Mouse (Mus musculus): Measurements from ENCODE around the gene Tom1.

Tom1 gene

DNA sequence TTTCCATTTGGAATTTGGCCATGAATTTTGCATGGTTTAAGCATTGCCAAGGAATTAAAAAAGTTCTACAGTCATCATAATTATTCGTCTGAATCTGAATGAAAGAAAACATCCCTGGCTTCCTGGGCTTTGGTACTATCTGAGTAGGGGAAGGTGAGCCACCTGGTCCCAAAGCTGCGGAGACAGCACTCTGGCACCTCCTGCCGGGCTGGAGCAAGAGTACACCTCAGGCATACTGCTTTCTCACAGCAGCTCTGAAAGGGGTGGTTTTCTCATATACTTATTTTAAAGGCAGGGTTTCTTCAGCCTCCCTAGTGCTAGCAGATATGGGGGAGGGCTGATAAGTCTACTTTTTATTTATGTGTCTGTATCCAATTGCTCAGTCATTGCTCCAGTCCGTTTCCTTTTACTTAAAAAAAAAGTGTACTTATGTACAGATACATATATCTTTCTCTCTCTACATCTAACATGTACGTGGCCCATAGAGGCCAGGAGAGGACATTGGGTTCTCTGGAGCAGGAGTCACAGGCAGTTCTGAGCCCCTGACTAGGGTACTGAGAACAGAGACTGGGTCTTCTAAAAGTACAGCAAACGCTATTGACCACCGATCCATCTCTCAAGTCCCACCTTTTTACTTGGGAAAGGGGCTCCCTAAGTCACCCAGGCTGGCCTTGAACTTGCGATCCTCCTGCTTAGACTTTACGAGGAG, 75.2 kb downstream of the Tom1 start:
- H3K4me3 ChIP-seq (replicated peaks; ENCODE audit: low read length): peak overlapping the region; percentile 99
- H3K4me1 ChIP-seq (replicated peaks; ENCODE audit: low read depth, low read length): peaks cover 63% of the 10 kb centered on the region
- peak; percentile 75 for TF ChIP-seq CTCF (conservative IDR thresholded peaks at IDR 0.05; ENCODE audit: low read length)
- no peak for TF ChIP-seq POU5F1 (IDR thresholded peaks at IDR 0.05; ENCODE audit: borderline replicate concordance, low read length)
- no peaks in the 10 kb centered on the region for H3K9me3 ChIP-seq (ENCODE audit: low read length)
- H3K27me3 ChIP-seq (ENCODE audit: insufficient read depth, low read length): no peaks in the 10 kb centered on the region
- H3K36me3 ChIP-seq (ENCODE audit: insufficient read depth, low read length): peaks cover 39% of the 10 kb centered on the region

DNA sequence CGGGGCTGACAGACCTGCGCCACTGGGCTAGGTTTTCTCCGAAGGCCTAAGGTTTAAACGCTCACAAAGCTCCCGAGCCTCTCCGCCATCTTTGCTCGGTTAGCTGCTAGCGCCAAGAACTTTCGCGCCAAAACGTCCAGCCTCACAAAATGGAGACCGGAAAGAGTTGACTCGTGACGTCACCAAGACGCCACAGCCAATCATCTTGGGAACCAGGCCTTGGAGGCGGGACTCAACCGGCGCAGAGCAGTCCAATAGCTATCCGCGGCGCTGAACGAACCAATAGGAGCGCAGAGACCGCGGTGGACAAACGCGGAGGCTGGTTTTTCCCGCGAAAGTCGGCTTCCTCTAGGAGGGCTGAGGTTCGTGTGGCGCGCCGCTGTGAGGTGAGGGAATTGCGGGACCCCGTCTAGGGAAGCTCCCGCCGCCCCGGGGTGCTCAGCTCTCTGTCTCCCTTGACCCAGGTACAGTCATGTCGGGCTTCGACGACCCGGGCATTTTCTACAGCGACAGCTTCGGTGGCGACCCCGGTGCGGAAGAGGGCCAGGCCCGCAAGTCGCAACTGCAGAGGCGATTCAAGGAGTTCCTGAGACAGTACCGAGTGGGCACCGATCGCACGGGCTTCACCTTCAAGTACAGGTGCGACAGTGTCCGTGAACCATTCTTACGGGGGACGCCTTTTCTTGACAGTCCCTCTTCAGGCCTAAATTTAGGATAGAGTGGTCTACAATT, 75.9 kb downstream of the Tom1 start, which contains the start of gene Mcm5:
Gene Mcm5, plus strand, starts transcription at position 334 of the 732 bp plus-strand sequence.
- Histone ChIP-seq H3K4me3 (replicated peaks; ENCODE audit: low read length) (peak within 1 kb of the TSS; percentile 99), H3K9me3 (ENCODE audit: low read length) (no peaks in the 10 kb centered on the region)
- TF ChIP-seq NANOG (IDR thresholded peaks at IDR 0.05; ENCODE audit: borderline replicate concordance, low read length) (no peak), POU5F1 (IDR thresholded peaks at IDR 0.05; ENCODE audit: borderline replicate concordance, low read length) (no peak)

DNA sequence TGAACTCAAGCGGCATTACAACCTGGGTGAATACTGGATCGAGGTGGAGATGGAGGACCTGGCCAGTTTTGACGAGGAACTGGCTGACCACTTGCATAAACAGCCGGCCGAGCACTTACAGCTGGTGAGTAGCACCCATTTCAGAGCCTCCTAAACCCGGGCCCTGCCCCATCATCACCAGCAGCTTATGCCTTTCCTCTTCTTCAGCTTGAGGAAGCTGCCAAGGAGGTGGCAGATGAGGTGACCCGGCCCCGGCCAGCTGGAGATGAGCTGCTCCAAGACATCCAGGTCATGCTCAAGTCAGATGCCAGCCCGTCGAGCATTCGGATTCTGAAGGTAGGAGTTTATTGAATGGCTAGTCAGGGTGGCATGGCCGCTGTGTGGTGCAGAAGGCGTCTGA, 76.6 kb downstream of the Tom1 start:
- Histone ChIP-seq H3K36me3 (ENCODE audit: insufficient read depth, low read length) (peaks cover 53% of the 10 kb centered on the region), H3K27me3 (ENCODE audit: insufficient read depth, low read length) (no peaks in the 10 kb centered on the region), H3K9me3 (ENCODE audit: low read length) (no peaks in the 10 kb centered on the region), H3K4me1 (replicated peaks; ENCODE audit: low read depth, low read length) (peaks cover 62% of the 10 kb centered on the region), H3K4me3 (replicated peaks; ENCODE audit: low read length) (peak overlapping the region; percentile 99)
- TF ChIP-seq CTCF (conservative IDR thresholded peaks at IDR 0.05; ENCODE audit: low read length) (no peak), POU5F1 (IDR thresholded peaks at IDR 0.05; ENCODE audit: borderline replicate concordance, low read length) (no peak), NANOG (IDR thresholded peaks at IDR 0.05; ENCODE audit: borderline replicate concordance, low read length) (no peak)

More for the DNA sequence above, 75.9 kb downstream of the Tom1 start, which contains the start of gene Mcm5:
- H3K4me1 ChIP-seq (replicated peaks; ENCODE audit: low read depth, low read length): peaks cover 64% of the 10 kb centered on the region
- no peaks in the 10 kb centered on the region for H3K27me3 ChIP-seq (ENCODE audit: insufficient read depth, low read length)
- H3K36me3 ChIP-seq (ENCODE audit: insufficient read depth, low read length): peaks cover 47% of the 10 kb centered on the region

DNA sequence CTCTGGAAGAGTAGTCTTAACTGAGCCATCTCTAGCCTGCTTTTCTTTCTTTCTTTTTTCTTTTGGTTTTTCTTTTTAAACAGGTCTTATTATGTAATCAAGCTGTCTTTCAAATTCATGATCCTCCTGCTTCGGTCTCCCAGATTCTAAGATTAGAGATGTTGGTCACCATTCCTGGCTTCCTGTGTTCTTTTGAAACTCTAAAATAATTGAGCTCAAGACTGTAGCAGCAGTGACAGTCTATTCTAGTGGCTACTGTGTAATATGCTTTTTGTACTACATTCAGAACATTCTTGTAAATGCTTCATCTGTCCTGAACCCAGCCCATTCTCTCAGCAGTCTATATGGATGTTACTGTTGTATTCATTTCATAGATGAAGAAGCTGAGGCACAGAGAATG, 85.0 kb downstream of the Tom1 start:
- peaks cover 99% of the 10 kb centered on the region for H3K36me3 ChIP-seq (ENCODE audit: insufficient read depth, low read length)
- no peaks in the 10 kb centered on the region for H3K27me3 ChIP-seq (ENCODE audit: insufficient read depth, low read length)
- H3K4me3 ChIP-seq (replicated peaks; ENCODE audit: low read length): no peak overlapping the region
- H3K4me1 ChIP-seq (replicated peaks; ENCODE audit: low read depth, low read length): peaks cover 18% of the 10 kb centered on the region
- no peak for TF ChIP-seq NANOG (IDR thresholded peaks at IDR 0.05; ENCODE audit: borderline replicate concordance, low read length)
- TF ChIP-seq POU5F1 (IDR thresholded peaks at IDR 0.05; ENCODE audit: borderline replicate concordance, low read length): no peak
- no peak for TF ChIP-seq CTCF (conservative IDR thresholded peaks at IDR 0.05; ENCODE audit: low read length)
- no peaks in the 10 kb centered on the region for H3K9me3 ChIP-seq (ENCODE audit: low read length)

DNA sequence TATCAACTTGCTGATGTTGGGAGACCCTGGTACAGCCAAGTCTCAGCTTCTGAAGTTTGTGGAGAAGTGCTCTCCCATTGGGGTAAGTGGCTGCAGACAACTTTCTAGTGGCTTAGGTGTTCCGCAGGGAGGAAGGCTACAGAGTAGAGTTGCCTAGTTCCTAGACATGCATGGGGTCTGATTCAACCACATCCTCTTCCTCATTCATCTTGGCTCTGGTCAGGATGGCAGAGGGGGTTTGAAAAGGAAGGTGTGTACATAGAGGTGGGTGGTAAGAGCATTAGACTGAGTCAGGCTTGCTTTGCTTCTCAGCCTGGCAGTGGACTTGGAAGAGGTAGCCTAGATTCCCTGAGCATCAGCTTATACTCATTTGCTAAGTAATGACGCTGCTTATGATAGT, 85.8 kb downstream of the Tom1 start:
- H3K9me3 ChIP-seq (ENCODE audit: low read length): no peaks in the 10 kb centered on the region
- peaks cover 99% of the 10 kb centered on the region for H3K36me3 ChIP-seq (ENCODE audit: insufficient read depth, low read length)
- no peak overlapping the region for H3K4me3 ChIP-seq (replicated peaks; ENCODE audit: low read length)
- TF ChIP-seq CTCF (conservative IDR thresholded peaks at IDR 0.05; ENCODE audit: low read length) (no peak), NANOG (IDR thresholded peaks at IDR 0.05; ENCODE audit: borderline replicate concordance, low read length) (no peak), POU5F1 (IDR thresholded peaks at IDR 0.05; ENCODE audit: borderline replicate concordance, low read length) (no peak)
- no peaks in the 10 kb centered on the region for H3K27me3 ChIP-seq (ENCODE audit: insufficient read depth, low read length)
- peaks cover 10% of the 10 kb centered on the region for H3K4me1 ChIP-seq (replicated peaks; ENCODE audit: low read depth, low read length)

Data from E14TG2a.4 (cell line).